Mouse (Mus musculus) spleen, postnatal 36 days (tissue): ENCODE results near the gene Adipoq.
"Not testable (repeated sequence)": the region's sequence is repeated elsewhere in the genome, so short reads cannot be mapped to it uniquely, and the experiment has no call there.

Source experiments
- DNase-seq, 2 experiments: peaks; one replicate each; pipeline ENCODE4 v3.0.0; 2022; ENCODE audit warnings: low spot score in 2 of 2, mixed read lengths in 1 of 2

The Adipoq gene

GRCm38 (mm10) chr16:23159749-23160148 is 13.4 kb downstream of the Adipoq start:
- DNase-seq = no peak

DNA sequence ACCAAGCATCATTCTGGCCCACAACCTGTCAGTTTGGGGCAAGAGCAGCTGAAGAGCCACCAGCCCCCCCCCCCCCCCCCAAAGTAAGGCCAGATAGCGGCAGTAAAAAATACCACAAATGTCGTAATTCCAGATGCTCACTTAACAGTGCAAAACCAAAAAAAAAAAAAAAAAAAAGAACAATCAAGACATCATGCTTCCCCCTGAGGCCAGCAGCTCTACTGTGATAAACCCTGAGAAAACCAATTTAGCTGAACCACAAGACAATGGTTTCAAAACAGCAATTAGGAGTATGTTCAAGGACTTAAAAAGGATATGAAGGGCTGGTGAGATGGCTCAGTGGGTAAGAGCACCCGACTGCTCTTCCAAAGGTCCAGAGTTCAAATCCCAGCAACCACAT is 15.8 kb downstream of the Adipoq start:
- DNase-seq = no peak

DNA sequence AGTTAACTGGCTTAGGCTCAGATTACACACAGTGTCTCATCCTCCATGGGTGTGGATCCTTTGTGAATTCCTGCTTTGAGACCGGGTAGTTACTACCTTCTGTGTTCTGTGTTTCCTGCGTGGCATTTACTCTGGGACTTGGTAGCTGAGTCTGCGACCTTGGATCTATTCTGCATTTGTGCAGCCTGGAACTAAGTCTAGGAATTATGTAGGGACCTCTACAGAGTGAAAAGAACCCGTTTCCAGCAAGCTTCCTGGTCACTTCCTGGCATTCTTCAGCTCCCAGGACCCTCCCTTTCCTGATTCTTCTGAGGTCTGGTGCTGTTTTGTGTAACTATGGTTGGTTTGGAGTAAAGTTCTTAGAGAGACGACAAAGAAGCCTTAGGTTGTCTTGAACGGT is 18.1 kb downstream of the Adipoq start:
- DNase-seq = no peak

DNA sequence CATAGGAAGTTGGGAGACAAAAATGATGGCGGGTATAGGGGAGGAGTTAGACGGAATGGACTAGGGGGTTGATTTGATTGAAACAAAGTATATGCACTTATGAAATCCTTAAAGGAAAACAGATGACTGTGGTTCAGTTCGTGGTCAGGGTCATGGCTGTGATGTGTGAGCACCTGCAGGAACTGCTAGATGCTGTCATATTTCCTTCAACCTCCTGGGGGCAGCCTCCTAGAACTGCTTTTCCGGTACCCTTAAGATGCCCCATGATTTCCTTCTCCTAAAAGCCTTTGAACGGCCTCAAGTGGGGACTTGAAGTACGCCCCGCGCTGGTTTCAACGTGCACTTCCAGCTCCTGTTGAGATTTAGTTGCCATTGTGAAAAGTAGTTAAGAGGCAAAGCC is 19.1 kb downstream of the Adipoq start:
- DNase-seq = peak; percentile 26 to 43

DNA sequence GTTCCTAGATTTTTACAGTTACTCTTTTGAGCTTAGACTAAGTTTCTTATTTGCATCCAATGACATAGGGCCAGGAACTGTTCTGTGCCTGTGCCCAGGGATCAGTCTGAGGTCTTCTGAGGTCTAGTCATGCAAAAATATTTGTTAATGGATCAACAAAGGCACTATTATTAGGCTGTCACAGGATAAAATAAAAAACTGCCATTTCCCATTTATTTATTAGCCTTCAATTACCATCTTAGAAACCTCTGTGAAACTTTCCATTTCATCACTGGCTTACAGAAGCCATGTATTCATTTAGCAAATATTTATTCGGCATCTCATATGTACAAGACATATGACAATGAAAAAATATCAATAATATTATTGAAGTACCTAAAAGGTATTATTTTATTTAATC is 20.3 kb downstream of the Adipoq start:
- DNase-seq = no peak

DNA sequence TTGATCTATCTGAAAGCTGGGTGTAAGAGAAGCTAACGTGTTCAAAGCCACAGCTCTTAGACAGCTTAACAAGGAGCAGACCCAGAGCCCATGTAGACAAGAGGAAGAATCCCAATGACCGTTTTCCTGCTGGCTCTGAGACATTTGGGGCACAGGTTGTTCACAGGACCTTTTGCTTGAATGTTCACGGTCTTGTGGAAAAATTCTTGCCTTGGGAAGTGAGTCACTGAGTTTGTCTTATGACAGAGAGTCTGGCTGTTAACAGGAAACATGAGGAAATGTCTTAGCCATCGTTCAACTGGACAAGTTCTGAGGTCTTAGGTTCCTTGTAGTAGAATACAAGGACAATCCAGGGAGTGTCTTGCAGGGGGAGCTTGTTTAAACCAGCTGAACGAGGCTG is 20.7 kb downstream of the Adipoq start:
- DNase-seq = no peak

GRCm38 (mm10) chr16:23170813-23171212 is 24.5 kb downstream of the Adipoq start:
- no peak for DNase-seq

DNA sequence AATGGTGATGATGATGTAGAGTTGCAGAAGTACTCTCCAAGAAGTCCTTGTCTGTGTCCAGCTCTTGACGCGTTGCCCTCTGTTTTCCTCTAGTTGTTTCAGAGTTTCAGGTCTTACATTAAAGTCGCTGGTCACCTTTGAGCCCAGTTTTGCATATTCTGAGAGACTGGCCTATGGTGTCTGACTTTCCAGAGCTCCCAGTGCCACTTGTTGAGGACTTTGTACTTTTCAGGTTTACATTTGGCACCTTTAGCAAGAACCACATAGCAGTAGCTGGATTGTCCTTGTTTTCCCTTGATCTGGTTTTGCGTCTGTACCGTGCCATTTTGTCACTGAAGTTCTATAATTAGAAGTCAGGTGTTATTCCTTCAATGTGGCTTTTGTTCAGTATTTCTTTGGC is 27.6 kb downstream of the Adipoq start:
- no peak for DNase-seq

GRCm38 (mm10) chr16:23174855-23175254 is 28.5 kb downstream of the Adipoq start:
- peak; percentile 40 to 42 for DNase-seq

- DNase-seq = no peak
Measured at GRCm38 (mm10) chr16:23175956-23176355, 29.6 kb downstream of the Adipoq start.

GRCm38 (mm10) chr16:23177856-23178255 is 31.5 kb downstream of the Adipoq start:
- no peak for DNase-seq

DNA sequence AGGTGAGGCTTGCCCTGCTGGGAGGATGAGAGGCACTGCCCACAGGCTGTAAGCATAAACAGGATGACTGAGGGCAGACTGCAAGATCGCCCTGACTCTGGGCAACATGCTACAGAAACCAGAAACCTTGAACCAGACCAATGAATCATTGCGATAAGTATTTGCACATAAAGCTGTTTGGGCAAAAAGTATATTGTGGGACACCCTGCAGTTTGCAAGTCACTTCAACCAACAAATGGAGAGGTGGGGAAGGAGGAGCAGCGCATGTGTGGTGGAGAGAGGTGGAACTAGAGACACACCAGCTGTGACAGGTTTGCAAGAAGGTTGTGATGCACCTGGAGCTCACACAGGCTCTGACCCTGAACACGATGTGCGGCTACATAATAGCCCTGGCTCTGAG is 32.5 kb downstream of the Adipoq start:
- no peak for DNase-seq

DNA sequence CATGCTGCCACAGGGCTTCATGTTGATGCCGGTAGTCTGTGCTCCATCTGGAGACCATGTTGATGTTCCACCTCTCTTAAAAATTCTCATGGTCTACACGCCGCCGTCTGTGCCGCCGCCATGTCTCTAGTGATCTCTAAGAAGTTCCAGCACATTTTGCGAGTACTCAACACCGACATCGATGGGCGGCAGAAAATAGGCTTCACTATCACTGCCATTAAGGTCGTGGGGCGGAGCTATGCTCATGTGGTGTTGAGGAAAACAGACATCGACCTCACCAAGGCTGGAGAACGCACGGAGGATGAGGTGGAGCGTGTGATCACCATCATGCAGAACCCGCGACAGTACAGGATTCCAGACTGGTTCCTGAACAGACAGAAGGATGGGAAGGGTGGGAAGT is 33.1 kb downstream of the Adipoq start:
- DNase-seq = not testable (repeated sequence)

DNA sequence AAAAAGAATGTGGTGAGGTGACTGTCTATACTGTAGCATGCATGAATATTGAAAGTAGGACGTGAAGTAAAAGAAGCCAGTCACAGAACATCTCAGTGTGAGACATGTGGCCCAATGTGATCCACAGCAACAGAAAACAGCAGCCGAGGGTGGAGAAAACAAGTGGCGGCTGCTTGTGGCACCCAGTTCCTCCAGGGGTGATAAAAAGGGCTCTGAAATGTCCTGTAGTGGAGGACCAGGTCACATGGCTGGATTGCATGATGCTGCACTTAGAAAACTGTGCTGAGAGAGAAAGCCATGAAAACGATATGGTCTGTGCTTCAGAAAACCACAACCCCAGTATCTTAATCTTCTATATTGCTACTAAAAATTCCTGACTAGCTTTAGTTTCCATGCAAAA is 34.7 kb downstream of the Adipoq start:
- peak in 1 of 2 experiments; percentile 12 for DNase-seq

DNA sequence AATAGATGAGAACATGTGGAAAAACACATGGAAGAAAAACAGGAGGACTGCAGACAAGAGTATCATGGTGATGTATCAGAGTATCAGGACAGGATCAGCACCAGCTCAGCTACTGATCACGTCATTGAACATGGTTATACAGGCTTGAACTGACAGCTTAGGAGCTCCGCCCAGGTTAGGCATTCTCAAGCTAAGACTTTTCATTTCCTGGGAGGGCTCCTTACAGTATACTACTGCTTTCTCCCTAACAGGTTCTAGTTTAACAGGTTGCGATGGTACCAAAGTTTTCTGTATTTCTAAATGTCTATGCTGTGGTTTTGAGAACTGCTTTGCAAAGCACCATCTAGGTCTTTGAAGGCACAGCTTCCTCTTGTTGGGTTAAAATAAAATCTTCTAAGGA is 35.2 kb downstream of the Adipoq start:
- peak; percentile 54 for DNase-seq

DNA sequence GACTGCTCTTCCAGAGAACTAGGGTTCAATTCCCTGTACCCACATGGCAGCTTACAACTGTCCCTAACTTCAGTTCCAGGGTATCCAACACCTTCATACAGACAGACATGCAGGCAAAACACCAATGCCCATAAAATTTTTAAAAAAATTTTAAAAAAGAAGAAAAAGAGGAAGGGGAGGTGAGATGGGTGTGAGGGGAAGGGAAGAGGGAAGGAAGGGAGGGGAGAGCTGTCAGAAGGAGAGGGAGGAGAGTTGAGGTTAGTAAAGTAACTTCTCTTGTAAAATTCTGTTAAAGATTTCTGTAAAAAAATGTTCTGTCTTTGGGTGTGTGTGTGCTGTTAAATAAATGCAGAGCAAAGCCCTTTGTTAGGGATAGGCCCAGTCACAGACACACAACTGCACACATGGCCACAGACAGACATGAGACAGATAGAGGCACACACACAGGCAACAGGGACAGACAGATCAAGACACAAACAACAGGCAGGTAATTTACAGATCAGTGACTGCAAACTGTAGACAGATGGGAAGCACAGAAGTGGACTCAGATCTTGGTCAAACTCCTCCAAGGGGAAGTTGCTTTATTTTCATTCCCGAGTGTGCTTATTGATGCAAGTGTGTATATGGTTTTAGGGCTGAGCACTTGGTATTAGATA is 35.7 kb downstream of the Adipoq start:
- DNase-seq = no peak

DNA sequence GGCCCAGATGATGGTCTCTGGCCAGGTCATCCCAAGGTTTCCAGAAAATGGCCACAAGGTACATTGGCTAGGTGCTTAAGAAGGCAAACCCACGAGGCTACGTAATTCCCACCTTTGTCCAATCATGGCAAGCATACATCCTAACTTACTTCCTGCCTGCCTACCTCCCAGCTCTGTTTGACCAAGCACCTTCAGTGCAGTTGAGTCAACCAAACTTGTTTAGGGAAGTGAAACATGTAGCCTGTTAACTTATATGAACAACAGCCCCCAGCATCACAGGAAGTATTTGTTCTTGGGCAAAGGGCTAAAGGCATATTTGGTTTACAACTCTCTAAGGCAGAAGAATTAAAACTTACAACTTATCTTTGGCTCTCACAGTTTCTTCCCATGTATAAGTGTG is 39.5 kb downstream of the Adipoq start:
- DNase-seq = peak; percentile 26 to 54

DNA sequence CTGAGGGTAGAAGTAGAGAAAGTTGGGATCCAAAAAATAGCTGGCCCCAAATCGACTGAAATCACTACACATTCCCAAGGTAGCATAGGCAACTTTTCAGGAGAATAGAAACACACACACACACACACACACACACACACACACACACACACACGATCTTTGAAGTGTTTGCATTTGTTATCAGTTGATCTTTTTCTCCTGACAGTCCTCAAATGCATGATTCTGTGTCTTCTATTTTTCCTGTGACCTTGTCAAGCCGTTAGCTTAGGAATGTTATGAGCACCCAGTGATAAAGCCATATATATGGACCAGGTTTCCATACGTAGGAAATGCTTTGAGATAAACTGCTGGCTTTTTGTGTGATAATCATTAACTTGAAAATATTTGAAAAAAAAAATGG is 40.1 kb downstream of the Adipoq start:
- no peak for DNase-seq

- DNase-seq = no peak
Measured at GRCm38 (mm10) chr16:23187983-23188382, 41.6 kb downstream of the Adipoq start.

DNA sequence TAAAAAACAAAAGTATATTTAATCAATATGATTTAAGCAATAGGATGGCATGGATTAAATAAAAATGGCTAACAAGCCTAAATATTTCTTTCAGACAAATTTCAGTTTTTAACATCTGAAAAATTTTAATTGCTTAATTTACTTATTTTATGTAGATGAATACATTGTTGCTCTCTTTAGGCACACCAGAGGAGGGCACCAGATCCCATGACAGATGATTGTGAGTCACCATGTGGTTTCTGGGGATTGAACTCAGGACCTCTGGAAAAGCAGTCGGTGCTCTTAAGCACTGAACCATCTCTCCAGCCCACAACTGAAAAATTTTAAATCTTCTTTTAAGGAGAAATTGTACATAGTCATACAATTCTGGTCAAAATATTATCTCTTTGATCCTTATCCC is 43.3 kb downstream of the Adipoq start:
- DNase-seq = no peak

DNA sequence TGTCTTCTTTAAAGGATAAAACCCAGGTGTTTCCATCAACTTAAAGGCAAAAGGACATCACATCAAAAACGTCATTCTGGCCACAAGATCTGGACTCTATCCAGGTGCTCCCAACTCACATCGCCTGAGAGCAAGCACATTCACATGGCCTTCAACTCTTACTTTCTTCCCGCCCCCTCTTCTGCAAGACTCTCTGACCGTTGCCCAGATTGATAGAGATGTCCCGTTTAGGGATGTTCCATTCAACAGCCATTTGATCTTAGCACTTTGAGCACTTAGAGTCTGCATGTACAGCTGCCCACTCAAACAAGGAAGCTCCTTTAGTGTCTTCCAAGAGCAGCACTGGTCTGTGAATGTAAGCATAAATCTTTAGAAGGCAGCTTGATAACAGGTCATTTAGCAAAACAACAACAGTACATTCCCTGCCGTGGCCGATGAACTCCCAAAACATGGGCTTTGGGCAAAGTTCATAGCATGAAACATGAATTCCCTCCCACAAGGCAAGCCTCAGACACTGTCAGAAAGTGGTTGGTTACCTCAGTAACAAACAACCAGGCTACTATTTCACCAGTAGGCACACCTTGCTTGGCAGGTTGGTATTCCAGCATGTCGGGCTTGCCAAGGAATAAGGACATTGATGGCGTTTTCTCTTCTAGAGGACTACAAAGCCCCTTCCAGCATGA is 45.4 kb downstream of the Adipoq start:
- no peak for DNase-seq

- DNase-seq = no peak
Measured at GRCm38 (mm10) chr16:23195618-23196017, 49.3 kb downstream of the Adipoq start.

DNA sequence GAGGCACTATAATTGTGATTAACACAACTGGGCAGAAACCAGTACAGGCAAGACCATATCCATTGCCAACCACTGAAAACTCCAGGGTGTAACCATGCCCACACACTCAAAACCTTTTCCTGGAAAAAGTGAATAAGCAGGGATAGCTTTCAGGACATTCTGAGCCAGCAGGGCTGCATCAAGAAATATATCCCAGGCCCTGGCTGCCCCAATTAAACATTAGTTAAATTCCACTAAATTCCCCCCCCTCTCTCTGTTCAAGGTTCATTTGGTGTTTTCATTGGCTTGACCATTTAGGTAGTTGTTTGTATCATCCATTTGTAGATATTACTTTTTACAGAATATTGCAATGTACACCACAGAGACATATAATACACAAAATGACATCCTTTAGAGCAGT is 50.0 kb downstream of the Adipoq start:
- DNase-seq = no peak

DNA sequence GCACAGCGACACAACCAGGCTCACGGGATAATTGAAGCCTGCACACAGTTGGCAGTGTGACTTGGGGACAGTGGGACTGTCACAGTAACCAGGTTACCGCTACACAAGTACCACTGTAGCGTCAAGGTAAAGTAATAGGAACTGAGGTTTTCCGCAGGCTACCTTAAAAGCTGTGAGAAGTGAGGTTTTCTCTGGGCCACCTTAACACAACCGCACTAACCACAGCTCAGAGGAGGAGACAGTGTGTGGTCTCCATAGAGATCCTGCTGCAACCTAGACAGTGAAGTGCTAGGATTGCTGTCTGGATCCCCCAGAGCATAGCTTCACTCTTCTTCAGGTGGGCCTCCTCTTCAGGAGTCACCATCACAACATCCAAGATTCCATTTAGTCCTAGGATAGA is 50.5 kb downstream of the Adipoq start:
- DNase-seq = no peak
